Mouse (Mus musculus) right cerebral cortex, adult 18-20 months (tissue): Measurements from ENCODE around the gene Sorbs1.
"Not testable (repeated sequence)": the region's sequence is repeated elsewhere in the genome, so short reads cannot be mapped to it uniquely, and the experiment has no call there.

Experiments used
- DNase-seq: peaks from one replicate; pipeline ENCODE4 v3.0.0; 2022; ENCODE audit warnings: mixed read lengths

Sorbs1 gene

DNA sequence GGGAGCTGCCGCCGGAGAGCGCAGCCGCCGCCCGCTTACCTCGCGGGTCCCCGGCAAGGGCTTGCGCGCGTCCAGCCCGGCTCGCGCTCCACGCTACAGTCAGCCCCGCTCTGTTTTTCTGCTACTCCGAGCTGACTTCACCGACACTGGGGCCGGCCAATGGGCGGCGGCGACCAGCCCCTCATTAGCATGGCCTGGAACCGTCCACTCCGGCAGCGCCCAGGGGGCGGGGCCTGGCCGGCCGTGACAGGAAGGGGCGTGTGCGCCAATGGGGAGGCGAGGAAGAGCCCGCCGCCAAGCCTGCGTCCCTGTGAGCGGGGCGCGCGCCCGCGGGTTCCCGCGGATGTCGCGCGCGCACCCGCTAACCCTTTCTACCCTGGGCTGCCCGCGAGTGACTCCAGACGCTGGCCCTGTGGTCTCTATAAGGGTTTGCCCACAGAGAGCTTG, at the start of gene Sorbs1:
Sorbs1 (minus strand) TSS at position 148 of the 447 bp plus-strand sequence.
- DNase-seq, result peak; percentile 97

DNA sequence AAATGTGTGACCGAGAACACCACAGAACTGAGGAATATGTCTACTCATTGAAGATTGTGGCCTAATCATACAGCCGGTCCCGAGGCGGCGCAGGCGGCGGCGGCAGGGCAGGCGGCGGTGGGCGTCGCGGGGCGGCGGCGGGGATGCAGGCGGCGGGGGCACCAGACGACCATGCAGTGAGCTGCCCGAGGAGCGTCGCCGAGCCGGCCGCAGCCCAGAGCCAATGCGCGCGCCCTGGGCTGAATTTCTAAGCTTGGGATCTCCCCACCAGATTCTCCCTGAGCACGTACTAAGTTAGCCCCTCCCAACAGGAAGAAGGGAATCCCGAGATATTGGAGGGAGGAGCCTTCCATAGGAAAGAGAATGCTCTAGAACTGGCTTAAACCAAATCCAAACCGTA, 47.9 kb upstream of the Sorbs1 start:
- DNase-seq, result not testable (repeated sequence)

DNA sequence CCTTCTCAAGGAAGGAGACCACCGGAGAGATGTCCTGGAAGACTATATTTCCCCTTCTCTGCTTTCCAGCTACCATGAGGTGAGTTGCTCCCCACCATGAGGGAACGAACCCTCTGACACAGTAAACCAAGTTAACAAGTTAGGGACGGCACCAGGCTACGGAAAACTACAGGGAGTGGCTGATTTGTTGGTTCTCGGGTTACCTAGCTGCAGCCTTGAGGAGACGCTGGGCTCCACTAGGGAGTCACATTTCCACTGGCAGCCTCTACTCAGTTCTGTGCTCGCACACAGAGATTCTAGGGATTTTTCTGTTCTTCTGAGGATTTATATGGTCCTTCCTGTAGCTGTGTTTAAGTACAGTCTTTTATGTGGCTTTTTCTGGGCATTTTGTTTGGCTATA, 42.5 kb upstream of the Sorbs1 start:
- no peak for DNase-seq

DNA sequence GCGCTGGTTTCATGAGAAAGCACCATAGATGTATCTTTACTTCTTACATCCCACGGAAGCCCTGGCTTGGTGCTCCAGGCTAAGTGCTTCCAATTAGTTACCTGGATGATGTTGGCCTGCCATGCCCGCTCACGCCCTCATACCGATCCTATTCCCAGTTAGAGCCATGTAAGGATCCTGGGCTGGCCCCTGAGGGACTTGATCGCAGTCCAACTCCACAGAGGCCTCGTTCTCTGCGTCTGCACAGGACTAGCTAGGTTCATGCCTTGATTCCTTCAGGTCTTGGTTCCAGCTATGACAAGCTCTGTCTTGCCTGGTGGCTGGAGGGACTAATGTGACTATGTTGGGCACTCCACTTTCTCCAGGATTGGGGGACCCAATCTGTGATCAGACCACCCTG, 41.6 kb upstream of the Sorbs1 start:
- DNase-seq, result no peak

DNA sequence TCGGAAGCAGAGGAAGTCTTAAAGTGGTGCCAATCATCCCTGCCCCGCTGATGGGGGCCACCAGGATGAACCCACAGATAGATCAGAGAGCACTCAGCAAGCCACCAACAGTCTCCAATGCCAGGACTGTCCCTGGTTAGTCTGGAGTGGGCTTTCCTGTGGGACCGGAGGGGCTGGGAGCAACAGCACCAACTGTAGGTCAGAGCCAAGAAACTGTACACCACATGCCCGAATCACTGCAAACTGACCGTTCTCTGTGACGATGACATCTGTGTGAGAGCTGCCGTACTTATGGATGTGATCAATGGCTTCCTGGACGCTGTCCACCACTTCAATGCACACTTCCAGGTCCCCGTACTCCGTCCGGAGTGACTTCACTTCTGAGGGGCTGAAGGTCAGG, 40.8 kb upstream of the Sorbs1 start:
- no peak for DNase-seq

DNA sequence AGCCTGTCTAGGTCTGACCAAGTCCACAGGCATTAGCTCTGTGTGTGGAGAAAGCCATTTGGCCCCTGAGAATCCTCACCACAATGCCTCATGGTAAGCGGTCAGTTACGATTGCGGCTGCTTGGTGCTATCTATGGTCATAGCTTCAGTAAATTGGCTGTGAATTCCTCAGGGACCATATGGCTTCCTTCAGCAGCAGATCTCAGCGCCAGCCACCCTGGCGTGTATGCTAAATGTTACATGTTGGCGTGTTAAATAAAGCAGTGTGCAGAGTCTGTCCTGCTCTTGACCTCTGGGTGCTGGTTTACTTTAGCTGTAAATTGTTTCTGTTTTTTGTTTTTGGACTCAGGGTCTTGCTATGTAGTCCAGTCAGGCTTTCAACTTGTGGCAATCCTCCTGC, 40.3 kb upstream of the Sorbs1 start:
- no peak for DNase-seq

DNA sequence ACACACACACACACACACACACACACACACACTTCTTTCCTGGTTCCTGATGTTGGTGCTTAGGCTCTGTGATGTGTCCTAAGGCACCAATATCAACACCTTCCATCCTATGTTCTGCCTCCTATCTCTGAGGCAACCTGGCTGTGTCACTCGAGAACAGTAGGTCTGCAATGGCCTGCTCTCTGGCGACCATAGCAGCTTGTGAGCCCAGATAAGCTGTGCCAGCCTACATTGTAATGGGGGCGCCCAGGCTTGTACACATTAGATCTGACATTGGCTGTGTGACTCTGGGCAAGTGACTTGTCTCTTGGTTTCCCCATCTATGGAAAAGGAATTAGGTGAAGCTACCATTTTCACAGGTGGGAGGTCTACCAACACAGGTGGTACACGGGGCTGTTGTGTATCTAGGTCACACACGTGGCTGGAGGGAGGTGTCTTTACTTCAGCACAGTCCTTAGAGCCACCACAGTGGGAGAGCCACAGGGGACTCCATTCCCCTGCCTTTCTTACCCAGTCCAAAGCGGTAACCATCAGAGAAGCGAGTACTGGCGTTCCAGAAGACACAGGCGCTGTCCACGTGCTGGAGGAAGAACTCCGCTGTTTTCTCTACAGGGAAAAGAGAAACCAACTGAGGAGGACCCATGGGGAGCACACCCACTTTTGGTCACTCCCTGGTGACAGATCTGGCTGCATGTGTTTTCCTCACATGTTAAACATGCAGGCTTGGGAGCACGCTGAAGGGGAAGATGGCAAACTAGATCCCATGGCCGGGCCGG, 39.6 kb upstream of the Sorbs1 start:
- DNase-seq, result no peak

DNA sequence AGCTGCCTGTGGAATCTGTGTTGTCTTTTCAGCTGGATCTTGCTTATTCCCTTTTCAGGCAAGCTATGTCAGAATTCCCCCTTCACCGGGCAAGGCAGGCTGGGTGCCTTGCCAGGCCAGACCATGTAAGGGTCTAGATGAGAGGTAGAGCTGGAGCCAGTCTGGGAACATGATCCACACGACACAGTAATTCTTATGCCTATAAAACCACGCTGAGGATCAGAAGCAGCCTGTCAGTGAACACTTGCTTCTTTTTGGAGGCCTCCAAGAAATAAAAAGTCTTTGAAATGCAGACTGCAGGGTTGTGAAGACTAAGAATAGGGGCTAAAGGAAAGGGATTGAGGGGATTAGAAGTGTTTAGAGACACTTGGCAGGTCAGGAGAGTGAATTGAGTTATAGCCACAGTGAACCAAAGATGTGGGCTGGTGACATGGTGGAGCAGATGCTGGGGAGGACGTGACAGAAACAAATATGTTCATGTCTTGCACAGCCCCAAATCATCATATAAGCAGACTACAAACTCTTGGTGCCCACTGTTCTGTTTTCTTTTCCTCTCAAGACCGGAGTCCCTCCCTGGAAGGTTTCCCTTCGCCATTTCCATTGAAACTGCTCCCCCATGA, 36.0 kb upstream of the Sorbs1 start:
- no peak for DNase-seq

DNA sequence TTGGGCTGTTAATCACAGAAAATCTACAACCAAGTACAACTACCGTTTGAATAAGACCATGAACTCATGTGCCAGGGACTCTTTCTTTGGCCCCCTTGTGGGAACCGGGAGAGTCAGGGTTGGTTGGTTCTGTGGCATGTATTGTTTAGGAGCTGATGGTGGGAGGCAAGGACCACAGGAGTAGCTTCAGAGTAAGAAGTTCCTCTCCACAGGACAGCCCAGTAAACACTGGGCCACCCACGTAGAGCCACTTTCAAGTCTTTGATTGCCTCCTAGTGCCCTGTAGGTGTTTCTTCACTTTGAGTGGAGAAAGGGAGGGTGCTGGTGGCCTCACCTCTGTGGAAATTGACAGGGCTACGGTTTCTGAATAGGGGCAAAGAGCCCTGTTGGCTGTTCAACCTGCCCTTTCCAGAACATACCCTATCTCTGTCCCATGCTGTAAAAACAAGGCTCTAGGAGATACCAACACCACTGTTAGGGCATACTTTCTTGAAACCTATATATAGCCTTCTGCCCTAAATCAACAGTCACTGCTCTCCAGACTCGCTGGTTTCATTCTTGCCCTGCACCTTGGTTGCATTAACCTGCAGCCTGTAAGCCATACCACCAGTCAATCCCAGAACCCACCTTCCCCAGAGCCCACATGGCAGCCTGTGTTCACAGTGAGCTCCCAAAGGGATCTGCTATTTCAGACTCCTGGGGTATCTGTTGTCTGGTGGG, 35.4 kb upstream of the Sorbs1 start:
- no peak for DNase-seq

DNA sequence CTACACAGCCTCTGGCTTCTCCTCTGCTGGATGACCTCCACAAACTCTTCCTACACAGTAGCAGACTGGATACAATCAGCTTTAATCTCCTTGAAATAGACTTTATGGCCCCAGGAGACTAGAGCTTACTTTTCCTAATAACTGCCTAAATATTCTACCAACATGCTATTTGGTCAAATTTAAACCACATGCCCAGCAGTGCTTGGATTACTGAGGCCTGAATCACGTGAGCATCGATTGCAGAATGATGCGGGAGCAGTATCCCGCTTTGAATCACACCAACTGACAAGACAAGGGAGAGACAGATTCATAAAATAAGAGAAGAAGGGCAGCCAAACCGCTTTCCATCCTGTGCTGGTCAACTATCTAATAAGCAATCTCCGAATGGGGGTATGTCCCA, 34.8 kb upstream of the Sorbs1 start:
- no peak for DNase-seq

DNA sequence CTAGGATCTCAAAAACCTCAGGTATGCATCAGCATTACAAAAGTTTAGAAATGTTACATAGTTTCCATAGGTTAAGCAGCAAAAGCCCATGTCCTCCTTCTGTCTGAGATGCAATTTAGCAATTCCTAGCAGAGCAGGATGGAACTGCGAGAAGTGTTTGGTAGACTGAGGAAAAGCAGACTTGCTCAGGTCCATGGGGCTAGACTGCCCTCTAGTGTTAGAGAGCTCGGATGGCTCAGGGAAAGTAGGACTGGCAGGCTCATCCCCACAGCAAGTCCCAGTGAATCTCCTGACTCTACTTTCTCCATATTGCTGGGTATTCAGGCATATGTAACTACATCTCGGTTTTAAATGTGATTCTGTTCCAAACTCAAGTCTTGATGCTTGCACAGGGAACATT, 31.3 kb upstream of the Sorbs1 start:
- peak; percentile 66 for DNase-seq

DNA sequence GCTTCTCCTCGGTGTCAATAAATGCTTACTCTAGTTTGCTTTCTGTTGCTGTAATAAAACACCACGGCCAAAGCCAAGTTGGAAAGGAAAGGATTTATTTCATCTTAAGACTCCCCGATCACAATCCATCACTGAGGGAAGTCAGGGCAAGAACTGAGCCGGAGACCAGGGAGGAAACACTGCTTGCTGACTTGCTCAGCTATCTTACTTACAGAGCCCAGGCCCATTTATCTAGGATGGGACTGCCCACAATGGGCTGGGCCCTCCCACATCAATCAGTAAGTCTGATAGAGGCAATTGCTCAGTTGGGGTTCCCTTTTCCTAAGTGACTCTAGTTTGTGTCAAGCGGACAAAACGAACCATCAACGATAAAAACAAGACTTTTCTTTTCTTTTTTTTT, 29.2 kb upstream of the Sorbs1 start:
- no peak for DNase-seq

DNA sequence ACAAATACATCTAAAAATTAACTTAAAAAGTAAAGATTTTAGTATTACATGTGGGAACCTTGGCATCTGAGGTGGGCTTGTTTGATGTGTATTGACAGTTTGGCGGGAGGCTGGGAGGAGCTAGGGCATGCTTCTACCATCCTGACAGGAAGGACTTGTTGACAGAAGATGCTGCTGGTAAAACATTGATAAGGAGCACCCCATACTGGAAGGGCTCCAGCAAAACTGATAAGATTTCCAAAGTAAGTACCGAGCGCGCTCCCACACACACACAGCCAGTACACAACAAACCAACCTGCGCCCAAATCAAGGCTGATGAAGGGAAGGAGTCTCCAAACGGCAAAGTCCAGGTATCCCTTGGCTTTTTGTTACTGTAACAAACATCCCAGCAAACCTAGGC, 22.9 kb upstream of the Sorbs1 start:
- no peak for DNase-seq

DNA sequence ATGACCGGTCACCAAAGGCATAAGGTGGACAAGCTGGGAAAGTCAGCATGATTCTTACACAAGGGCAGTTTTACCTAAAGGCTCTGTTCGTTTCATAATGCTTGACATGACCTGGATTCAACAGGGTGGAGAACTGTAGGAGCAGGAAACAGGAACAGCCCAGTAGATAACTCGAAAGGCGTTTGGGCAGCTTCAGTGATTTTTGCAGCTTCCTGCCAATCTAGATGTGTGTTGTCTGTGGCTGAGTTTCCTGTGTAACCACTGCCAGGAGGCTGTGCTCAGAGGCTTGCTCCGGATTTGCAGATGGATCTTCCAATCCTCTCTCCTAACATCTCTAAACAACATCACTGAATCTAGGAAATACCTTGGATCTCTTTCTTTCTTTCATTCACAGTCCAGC, 18.9 kb upstream of the Sorbs1 start:
- no peak for DNase-seq

DNA sequence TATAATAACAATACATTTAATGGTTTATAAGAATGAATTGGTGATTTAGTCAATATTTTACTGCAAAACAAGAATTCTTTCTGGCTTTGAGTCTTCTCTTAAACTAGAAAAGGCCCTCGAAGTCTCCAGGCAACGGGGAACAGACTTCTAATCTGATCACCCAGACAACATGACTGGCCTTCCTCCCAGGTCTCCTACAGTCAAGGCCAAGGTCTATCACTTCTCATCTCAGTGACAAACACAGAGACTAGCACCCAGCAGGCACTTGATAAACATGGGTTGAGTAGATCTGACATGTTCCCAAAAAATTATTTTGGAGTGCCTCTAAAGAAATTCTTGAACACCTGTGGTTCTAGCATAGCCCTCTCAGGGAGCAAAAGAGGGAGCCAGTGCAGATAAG, 16.7 kb upstream of the Sorbs1 start:
- DNase-seq, result no peak

DNA sequence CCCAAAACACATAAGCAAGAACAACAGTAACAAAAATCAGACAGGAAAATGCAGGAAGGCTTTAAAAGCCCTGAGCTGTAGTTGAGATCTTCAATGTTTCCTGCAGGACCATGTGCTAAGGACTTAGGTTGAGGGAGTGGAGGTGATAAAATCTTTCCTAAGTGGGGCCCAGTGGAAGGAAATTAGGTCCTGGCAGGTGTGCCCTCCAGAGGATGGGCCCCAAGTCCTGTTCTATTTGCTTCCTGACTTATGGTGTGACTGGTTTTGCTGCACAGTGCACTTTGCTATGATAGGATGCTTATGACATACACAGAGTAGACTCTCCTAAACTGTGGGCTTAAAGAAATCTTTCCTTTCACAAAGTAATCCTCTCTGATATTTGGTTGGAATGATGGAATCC, 14.7 kb upstream of the Sorbs1 start:
- DNase-seq, result no peak

DNA sequence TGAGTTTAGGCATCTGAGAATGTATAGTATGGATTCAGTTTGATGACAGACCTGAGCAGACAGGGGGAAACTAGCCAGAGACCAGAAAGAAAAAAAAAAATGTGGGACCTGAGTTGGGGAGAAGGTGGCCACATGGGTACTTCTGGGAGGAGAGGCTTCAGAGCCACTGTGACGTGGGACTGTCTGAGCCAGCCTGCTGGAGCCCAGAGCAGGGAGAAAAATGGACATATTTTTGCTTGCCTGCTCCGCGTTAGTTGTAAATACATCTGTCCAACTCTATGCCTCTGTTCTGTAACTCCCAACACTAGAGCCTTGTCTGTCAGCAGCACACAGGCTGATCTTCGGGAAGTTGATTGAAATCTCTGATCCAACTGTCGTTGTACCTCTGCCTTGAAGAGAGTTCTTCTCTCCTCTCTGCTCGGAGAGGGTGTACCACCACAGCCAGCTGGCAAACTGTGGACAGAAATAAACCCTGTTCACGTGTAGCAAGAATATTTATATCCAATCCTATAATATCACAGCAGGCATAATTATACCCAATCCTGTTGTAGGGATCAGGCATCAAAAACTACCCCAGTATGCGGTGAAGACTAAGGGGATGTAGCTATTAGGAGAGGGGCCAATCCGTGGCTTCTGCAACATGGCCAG, 12.9 kb upstream of the Sorbs1 start:
- no peak for DNase-seq

DNA sequence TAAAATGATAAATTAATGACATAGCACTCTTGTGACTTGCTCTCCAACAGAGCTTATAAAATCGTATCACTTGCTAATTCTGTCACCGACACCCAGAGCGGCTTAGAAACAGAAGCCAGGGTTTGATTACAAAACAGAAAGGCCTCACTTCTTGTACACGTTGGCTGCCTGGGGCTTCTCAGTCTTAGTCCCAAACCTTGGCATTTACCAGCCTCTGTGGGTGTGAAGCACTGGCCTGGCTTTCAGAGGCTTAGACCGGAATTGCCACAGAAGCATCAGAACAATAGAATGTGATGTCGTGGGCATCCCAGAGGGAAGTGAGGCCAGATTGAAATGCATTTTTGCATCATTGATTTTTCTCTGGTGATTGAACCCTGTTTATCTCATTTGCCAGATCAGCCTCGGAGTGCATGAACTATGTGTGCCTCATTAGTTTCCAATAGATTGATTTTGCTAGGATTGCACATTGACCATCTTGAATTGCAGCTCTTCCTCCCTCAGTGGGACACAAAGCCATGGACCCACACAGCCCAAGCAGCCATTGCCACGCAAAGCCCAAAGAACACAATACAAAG, 9.9 kb upstream of the Sorbs1 start:
- DNase-seq, result no peak

DNA sequence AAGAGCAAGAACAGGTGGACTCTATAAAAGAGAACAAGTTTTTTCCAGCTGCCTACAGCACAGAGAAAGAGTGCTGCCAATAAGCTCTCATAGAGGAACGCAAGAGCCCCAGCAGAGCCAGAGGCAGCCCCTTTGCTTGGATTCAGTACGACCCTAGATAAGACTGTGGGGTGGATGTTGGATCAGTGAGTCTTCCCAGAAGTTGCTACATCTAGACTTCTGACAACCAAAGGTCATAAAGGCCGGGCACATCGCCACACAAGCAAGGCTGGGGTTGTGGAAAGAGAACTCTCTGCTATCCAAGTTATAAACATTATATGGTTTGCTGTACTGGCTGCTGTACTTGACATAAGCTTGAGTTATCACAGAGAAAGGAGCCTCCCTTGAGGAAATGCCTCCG, 6.8 kb upstream of the Sorbs1 start:
- no peak for DNase-seq

DNA sequence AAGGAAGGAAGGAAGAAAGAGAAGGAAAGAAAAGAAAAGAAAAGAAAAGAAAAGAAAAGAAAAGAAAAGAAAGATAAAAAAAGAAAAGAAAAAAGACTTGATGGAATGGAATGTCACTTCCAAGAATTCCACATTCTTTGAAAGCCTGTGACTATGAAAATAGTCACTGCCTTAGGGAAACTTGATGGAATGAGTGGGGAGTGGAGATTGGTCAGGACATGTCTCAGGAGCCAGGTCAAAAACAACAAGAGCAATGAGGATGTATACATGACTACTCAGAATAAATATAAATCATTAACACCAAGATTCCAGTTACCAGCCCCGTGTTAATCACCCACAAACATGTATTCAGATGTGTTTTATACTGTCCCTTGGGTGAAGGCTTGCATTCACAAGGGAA, 5.1 kb upstream of the Sorbs1 start:
- DNase-seq, result no peak

DNA sequence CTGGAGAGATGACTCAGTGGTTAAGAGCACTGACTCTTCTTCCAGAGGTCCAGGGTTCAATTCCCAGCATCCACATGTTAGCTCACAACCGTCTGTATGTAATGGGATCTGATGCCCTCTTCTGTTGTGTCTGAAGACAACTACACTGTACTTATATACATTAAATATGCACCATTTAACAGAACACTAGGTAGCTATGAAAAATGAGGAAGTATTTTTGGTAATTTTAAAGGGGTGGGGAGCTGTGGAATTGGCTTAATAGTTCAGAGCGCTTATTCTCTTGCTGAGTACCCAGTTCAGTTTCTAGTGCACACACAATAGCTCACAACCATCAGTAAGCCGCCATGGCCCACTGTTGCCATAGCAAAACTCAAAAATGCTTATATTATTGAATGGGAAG, 2.0 kb upstream of the Sorbs1 start:
- no peak for DNase-seq

DNA sequence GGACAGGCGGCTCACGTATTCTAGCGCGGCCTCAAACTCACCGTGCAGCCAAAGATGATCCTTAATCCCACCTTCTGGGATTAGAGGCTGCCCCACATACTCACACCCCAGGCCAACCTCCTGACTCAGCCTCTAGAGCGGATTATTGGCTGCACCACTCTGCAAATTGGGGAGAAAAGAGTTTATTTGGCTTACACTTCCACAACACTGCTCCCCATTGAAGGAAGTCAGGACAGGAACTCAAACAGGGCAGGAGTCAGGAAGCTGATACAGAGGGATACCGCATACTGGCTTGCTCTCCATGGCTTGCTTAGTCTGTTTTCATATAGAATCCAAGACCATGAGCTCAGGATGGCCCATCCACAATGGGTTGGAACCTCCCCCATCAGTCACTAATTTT, 797 bp upstream of the Sorbs1 start:
- no peak for DNase-seq
